Mouse (Mus musculus) limb, embryonic 14.5 days (tissue): ENCODE data around the gene Bricd5. TPM values are rescaled to one million over a fixed set of nuclear protein-coding genes. Genes with fewer than 3 reads are reported as not detected.

ENCODE experiments used
- ATAC-seq: fragments of 200-750 bp; cut with Nextera tagmentation; 2 replicates; pipeline ENCODE4 v1.8.0; 2017; ENCODE audit warnings: low read depth, moderate number of reproducible peaks, moderate TSS enrichment; ENCODE audit not compliant: low FRiP score
- DNase-seq: peaks from one replicate; pipeline ENCODE4 v3.0.0-alpha.2; 2015; ENCODE audit warnings: low spot score
- H3K27ac ChIP-seq: fragments of 300-500 bp; sonication (generic); replicated peaks from 2 replicates; pipeline ENCODE4 v1.5.1; 2014; ENCODE audit warnings: low read depth, mild to moderate bottlenecking, low read length, moderate library complexity, mixed read lengths
- H3K27me3 ChIP-seq: fragments of 300-500 bp; sonication (generic); 2 replicates; pipeline ENCODE4 v1.6.1; 2014; ENCODE audit warnings: low read length, mixed read lengths; ENCODE audit not compliant: control insufficient read depth, insufficient read depth
- H3K36me3 ChIP-seq: fragments of 300-500 bp; sonication (generic); 2 replicates; pipeline ENCODE4 v1.6.1; 2014; ENCODE audit warnings: mild to moderate bottlenecking, low read length, moderate library complexity, mixed read lengths; ENCODE audit not compliant: control insufficient read depth, insufficient read depth
- H3K4me1 ChIP-seq: fragments of 300-500 bp; sonication (generic); 2 replicates; pipeline ENCODE4 v1.6.1; 2014; ENCODE audit warnings: antibody characterized with exemption, low read length, mixed read lengths; ENCODE audit not compliant: control insufficient read depth, insufficient read depth
- H3K4me2 ChIP-seq: fragments of 300-500 bp; sonication (generic); replicated peaks from 2 replicates; pipeline ENCODE4 v1.6.1; 2014; ENCODE audit warnings: low read depth, mild to moderate bottlenecking, low read length, moderate library complexity; ENCODE audit not compliant: severe bottlenecking
- H3K4me3 ChIP-seq: fragments of 300-500 bp; sonication (generic); replicated peaks from 2 replicates; pipeline ENCODE4 v1.5.1; 2014; ENCODE audit warnings: low read length
- H3K9ac ChIP-seq: fragments of 300-500 bp; sonication (generic); 2 replicates; pipeline ENCODE4 v1.6.1; 2014; ENCODE audit warnings: mild to moderate bottlenecking, low read depth, low read length, moderate library complexity; ENCODE audit not compliant: severe bottlenecking
- H3K9me3 ChIP-seq: fragments of 300-500 bp; sonication (generic); 2 replicates; pipeline ENCODE4 v1.6.1; 2016; ENCODE audit warnings: low read length; ENCODE audit not compliant: control insufficient read depth
- POLR2A ChIP-seq: fragments of 200-500 bp; IDR thresholded peaks from 2 replicates; pipeline ENCODE4 v1.8.0; 2012; ENCODE audit warnings: inconsistent platforms, mild to moderate bottlenecking, moderate library complexity, borderline replicate concordance; ENCODE audit not compliant: insufficient read depth, insufficient read length; ENCODE audit errors: extremely low read depth
- WGBS: fragments of 180-500 bp; shearing (Covaris S2); extraction: QIAGEN DNeasy Blood & Tissue Kit; methylation state at CpG from one replicate; pipeline ENCODE4 v1.1.7; 2014; 5-methylcytosine and 5-hydroxymethylcytosine counted together
- polyA plus RNA-seq, 2 experiments: library from polyadenylated mRNA; depleted of rRNA in 1 of 2; stranded (reverse) in 1 of 2; unstranded in 1 of 2; fragments of >200 nt; fragmentation: Nextera tagmentation in 1 of 2; extraction: Ambion mirVana in 1 of 2; gene quantifications; 2 replicates each; pipeline versions ENCODE4 v1.2.1 to v1.2.3; 2012 to 2014

The Bricd5 gene
- polyA plus RNA-seq, 2 experiments = 0.89 TPM; not detected in 1

GRCm38 (mm10) chr17:24480201-24480826, 6.6 kb downstream of the Bricd5 start:
- 57% methylated on average over 3 of the region's 3 CpGs for WGBS
- no peak overlapping the region for H3K4me2 ChIP-seq
- no peak overlapping the region for H3K27ac ChIP-seq
- DNase-seq (no peak), ATAC-seq (no peak)
- no peak overlapping the region for H3K9ac ChIP-seq
- H3K27me3 ChIP-seq = no peaks in the 10 kb centered on the region
- peaks cover 19% of the 10 kb centered on the region for H3K36me3 ChIP-seq
- peaks cover 7% of the 10 kb centered on the region for H3K4me1 ChIP-seq
- no peak for TF ChIP-seq POLR2A
- H3K4me3 ChIP-seq = no peak overlapping the region
- H3K9me3 ChIP-seq = no peaks in the 10 kb centered on the region

GRCm38 (mm10) chr17:24481027-24481815, 7.5 kb downstream of the Bricd5 start:
- ATAC-seq = no peak
- Histone ChIP-seq H3K36me3 (peaks cover 10% of the 10 kb centered on the region), H3K4me1 (peaks cover 7% of the 10 kb centered on the region), H3K4me3 (no peak overlapping the region), H3K9me3 (no peaks in the 10 kb centered on the region), H3K4me2 (no peak overlapping the region), H3K9ac (no peak overlapping the region), H3K27me3 (no peaks in the 10 kb centered on the region), H3K27ac (no peak overlapping the region)
- no peak for DNase-seq
- 93% methylated on average over 20 of the region's 20 CpGs for WGBS
- TF ChIP-seq POLR2A = no peak

GRCm38 (mm10) chr17:24483495-24483894, 9.8 kb downstream of the Bricd5 start:
- 87% methylated on average over 3 of the region's 3 CpGs for WGBS
- Histone ChIP-seq H3K36me3 (no peaks in the 10 kb centered on the region), H3K27ac (no peak overlapping the region), H3K9ac (no peak overlapping the region), H3K4me3 (no peak overlapping the region), H3K4me1 (no peaks in the 10 kb centered on the region), H3K4me2 (no peak overlapping the region), H3K27me3 (no peaks in the 10 kb centered on the region), H3K9me3 (no peaks in the 10 kb centered on the region)
- no peak for ATAC-seq
- no peak for TF ChIP-seq POLR2A
- no peak for DNase-seq

GRCm38 (mm10) chr17:24485090-24485860, 11.6 kb downstream of the Bricd5 start:
- TF ChIP-seq POLR2A = no peak
- no peak overlapping the region for H3K4me3 ChIP-seq
- DNase-seq = no peak
- no peak overlapping the region for H3K27ac ChIP-seq
- H3K4me2 ChIP-seq = no peak overlapping the region
- no peak for ATAC-seq
- WGBS = 41% methylated on average over 11 of the region's 11 CpGs
- no peaks in the 10 kb centered on the region for H3K27me3 ChIP-seq
- 0 out of 2 replicates have a peak overlapping the region, but pooled peaks have one; percentile 16 for H3K9ac ChIP-seq
- H3K36me3 ChIP-seq = no peaks in the 10 kb centered on the region
- H3K9me3 ChIP-seq = no peaks in the 10 kb centered on the region
- H3K4me1 ChIP-seq = no peaks in the 10 kb centered on the region

- DNase-seq = no peak
- ATAC-seq = peak; percentile 3
- no peak for TF ChIP-seq POLR2A
Observed at GRCm38 (mm10) chr17:24488186-24488661, 14.5 kb downstream of the Bricd5 start, which contains the start of gene Caskin1. TSS of gene Caskin1 (plus strand) at chr17:24488601.

More at GRCm38 (mm10) chr17:24488186-24488661, 14.5 kb downstream of the Bricd5 start, which contains the start of gene Caskin1:
- H3K27me3 ChIP-seq = no peaks in the 10 kb centered on the region
- H3K9ac ChIP-seq = peak within 1 kb of the TSS; percentile 73
- peak within 1 kb of the TSS; percentile 71 for H3K4me3 ChIP-seq
- H3K36me3 ChIP-seq = no peaks in the 10 kb centered on the region
- H3K9me3 ChIP-seq = no peaks in the 10 kb centered on the region
- no peaks in the 10 kb centered on the region for H3K4me1 ChIP-seq
- no peak within 1 kb of the TSS for H3K27ac ChIP-seq
- H3K4me2 ChIP-seq = peak within 1 kb of the TSS; percentile 97
- WGBS = 1% methylated on average over 25 of the region's 45 CpGs
